Mouse (Mus musculus) midbrain, embryonic 12.5 days (tissue): ENCODE results near the gene Carnmt1. TPM values are rescaled to one million over a fixed set of nuclear protein-coding genes. Genes with fewer than 3 reads are reported as not detected.

Experiments used
- ATAC-seq: fragments of 200-750 bp; cut with Nextera tagmentation; 2 replicates; pipeline ENCODE4 v1.8.0; 2017; ENCODE audit warnings: low read depth, moderate TSS enrichment, moderate library complexity; ENCODE audit not compliant: low FRiP score
- H3K27ac ChIP-seq: fragments of 300-500 bp; sonication (generic); replicated peaks from 2 replicates; pipeline ENCODE4 v1.5.1; 2016; ENCODE audit warnings: mild to moderate bottlenecking
- H3K27me3 ChIP-seq: fragments of 300-500 bp; sonication (generic); 2 replicates; pipeline ENCODE4 v1.6.1; 2016; ENCODE audit warnings: mild to moderate bottlenecking
- H3K36me3 ChIP-seq: fragments of 300-500 bp; sonication (generic); 2 replicates; pipeline ENCODE4 v1.6.1; 2016
- H3K4me1 ChIP-seq: fragments of 300-500 bp; sonication (generic); 2 replicates; pipeline ENCODE4 v1.6.1; 2016
- H3K4me2 ChIP-seq: fragments of 300-500 bp; sonication (generic); replicated peaks from 2 replicates; pipeline ENCODE4 v1.6.1; 2016; ENCODE audit warnings: mild to moderate bottlenecking, moderate library complexity
- H3K4me3 ChIP-seq: fragments of 300-500 bp; sonication (generic); 2 replicates; pipeline ENCODE4 v1.5.1; 2016; ENCODE audit warnings: mild to moderate bottlenecking
- H3K9ac ChIP-seq: fragments of 300-500 bp; sonication (generic); replicated peaks from 2 replicates; pipeline ENCODE4 v1.6.1; 2016; ENCODE audit warnings: mild to moderate bottlenecking, moderate library complexity
- H3K9me3 ChIP-seq: fragments of 300-500 bp; sonication (generic); 2 replicates; pipeline ENCODE4 v1.6.1; 2016; ENCODE audit warnings: mild to moderate bottlenecking
- WGBS: fragments of 180-500 bp; shearing (Covaris S2); methylation state at CpG from one replicate; pipeline ENCODE4 v1.1.7; 2016; 5-methylcytosine and 5-hydroxymethylcytosine counted together
- polyA plus RNA-seq: library from polyadenylated mRNA; unstranded; fragments of >200 nt; fragmentation: Nextera tagmentation; extraction: Ambion mirVana; gene quantifications from 2 replicates; pipeline ENCODE4 v1.2.1, GENCODE M21; 2016

Gene Carnmt1
- polyA plus RNA-seq, 1 experiment from 2014 or later, result 25.3 TPM

DNA sequence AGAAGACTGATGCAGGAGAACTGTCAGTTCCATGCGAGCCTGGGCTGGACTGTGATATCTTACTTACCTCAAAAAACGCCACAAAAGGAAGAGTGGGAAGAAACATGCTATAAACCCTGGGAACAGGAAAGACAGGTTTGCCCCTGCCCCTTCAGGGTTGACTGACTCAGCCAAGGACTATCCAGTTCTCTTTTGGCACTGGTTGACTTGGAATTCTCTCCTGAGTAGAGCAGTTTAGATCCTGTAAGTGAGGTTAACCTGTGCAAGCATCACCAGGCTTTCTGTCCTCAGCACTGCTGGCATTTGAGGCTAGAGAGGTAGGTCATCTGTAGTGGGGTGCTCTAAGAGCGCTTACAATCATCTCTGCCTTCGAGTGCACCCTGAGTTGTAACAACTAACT, 12.1 kb upstream of the Carnmt1 start:
- whole genome bisulfite sequencing, result 70% methylated on average over 4 of the region's 4 CpGs
- Histone ChIP-seq H3K9ac (no peak overlapping the region), H3K9me3 (no peaks in the 10 kb centered on the region), H3K4me1 (no peaks in the 10 kb centered on the region), H3K27me3 (no peaks in the 10 kb centered on the region), H3K4me2 (no peak overlapping the region), H3K4me3 (no peak overlapping the region), H3K36me3 (no peaks in the 10 kb centered on the region), H3K27ac (no peak overlapping the region)
- no peak for ATAC-seq

DNA sequence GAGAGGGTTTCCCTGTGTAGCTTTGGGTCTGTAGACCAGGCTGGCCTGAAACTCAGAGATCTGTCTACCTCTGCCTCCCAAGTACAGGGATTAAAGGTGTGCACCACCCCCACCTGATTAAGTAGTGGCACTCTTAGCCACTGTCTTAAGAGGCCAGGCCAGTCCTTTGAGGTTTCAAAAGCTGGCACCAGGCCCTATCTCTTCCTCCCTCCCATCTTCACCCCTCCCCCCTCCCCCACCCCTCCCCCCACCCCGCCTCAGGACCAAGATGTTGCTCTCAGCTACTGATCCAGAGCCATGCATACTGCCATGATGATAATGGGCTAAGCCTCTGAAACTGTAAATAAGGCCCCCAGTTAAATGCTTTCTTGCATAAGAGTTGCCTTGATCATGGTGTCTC, 11.2 kb upstream of the Carnmt1 start:
- no peaks in the 10 kb centered on the region for H3K4me1 ChIP-seq
- H3K27me3 ChIP-seq, result no peaks in the 10 kb centered on the region
- WGBS, result no CpG with 5 or more reads among the region's 1 CpGs
- H3K4me2 ChIP-seq, result no peak overlapping the region
- no peak overlapping the region for H3K9ac ChIP-seq
- H3K9me3 ChIP-seq, result no peaks in the 10 kb centered on the region
- no peak for ATAC-seq
- no peaks in the 10 kb centered on the region for H3K36me3 ChIP-seq
- H3K4me3 ChIP-seq, result no peak overlapping the region
- no peak overlapping the region for H3K27ac ChIP-seq

- no peak for ATAC-seq
- 93% methylated on average over 3 of the region's 3 CpGs for WGBS
- Histone ChIP-seq H3K36me3 (no peaks in the 10 kb centered on the region), H3K27me3 (no peaks in the 10 kb centered on the region), H3K9ac (no peak overlapping the region), H3K27ac (no peak overlapping the region), H3K4me2 (no peak overlapping the region), H3K9me3 (no peaks in the 10 kb centered on the region), H3K4me3 (no peak overlapping the region), H3K4me1 (no peaks in the 10 kb centered on the region)
Observed at GRCm38 (mm10) chr19:18660466-18660865, 10.1 kb upstream of the Carnmt1 start.

GRCm38 (mm10) chr19:18661683-18662082, 8.9 kb upstream of the Carnmt1 start:
- 67% methylated on average over 1 of the region's 1 CpGs for WGBS
- Histone ChIP-seq H3K9ac (no peak overlapping the region), H3K27me3 (no peaks in the 10 kb centered on the region), H3K4me1 (no peaks in the 10 kb centered on the region), H3K4me2 (no peak overlapping the region), H3K36me3 (no peaks in the 10 kb centered on the region), H3K27ac (no peak overlapping the region), H3K4me3 (no peak overlapping the region), H3K9me3 (no peaks in the 10 kb centered on the region)
- ATAC-seq, result no peak

DNA sequence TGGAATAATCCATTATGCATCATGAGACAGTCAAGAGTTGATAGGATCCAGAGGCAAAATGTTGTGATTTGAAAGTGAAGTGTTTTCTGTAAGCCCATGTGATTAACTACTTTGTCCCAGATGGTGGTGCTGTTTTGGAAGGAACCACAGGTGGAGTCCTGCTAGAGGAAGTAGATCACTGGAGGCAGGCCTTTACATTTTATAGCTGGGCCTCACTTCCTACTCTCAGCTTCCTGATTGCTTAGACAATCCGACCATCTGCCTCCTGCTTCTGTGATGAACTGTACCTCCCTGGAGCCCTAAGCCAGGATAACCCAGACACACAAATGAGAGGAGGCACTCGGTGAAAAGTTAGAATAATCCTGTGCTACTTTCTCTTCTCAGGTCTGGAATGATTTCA, 6.7 kb upstream of the Carnmt1 start:
- H3K36me3 ChIP-seq, result no peaks in the 10 kb centered on the region
- 79% methylated on average over 2 of the region's 2 CpGs for WGBS
- H3K27me3 ChIP-seq, result no peaks in the 10 kb centered on the region
- H3K27ac ChIP-seq, result no peak overlapping the region
- H3K9ac ChIP-seq, result no peak overlapping the region
- H3K4me1 ChIP-seq, result no peaks in the 10 kb centered on the region
- no peak overlapping the region for H3K4me2 ChIP-seq
- H3K4me3 ChIP-seq, result no peak overlapping the region
- H3K9me3 ChIP-seq, result no peaks in the 10 kb centered on the region
- no peak for ATAC-seq

DNA sequence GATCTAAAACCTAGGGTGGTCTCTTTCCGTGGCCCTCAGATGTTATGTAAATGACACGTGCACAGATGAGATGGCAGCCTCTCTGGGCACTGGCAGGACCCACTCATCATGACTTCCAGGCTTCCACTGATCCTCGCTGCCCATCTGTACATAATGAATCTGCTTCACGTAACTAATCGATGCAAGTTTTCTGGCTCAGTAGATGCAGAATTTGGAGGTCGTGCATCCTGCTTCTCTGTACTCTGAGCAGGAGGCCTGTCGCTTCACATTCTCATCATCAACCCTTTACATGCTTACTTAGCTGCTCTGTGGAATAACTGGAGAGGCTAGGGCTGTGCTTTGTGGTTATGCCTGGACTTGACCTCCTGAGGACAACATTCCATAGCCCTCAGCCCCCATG, 3.6 kb upstream of the Carnmt1 start:
- no peak overlapping the region for H3K4me2 ChIP-seq
- no peak overlapping the region for H3K27ac ChIP-seq
- H3K27me3 ChIP-seq, result no peaks in the 10 kb centered on the region
- no peaks in the 10 kb centered on the region for H3K9me3 ChIP-seq
- H3K36me3 ChIP-seq, result no peaks in the 10 kb centered on the region
- no peak overlapping the region for H3K4me3 ChIP-seq
- no peak for ATAC-seq
- no peak overlapping the region for H3K9ac ChIP-seq
- WGBS, result 74% methylated on average over 7 of the region's 7 CpGs
- H3K4me1 ChIP-seq, result peaks cover 5% of the 10 kb centered on the region

- Histone ChIP-seq H3K4me1 (peaks cover 21% of the 10 kb centered on the region), H3K9ac (no peak overlapping the region), H3K27ac (no peak overlapping the region), H3K4me2 (no peak overlapping the region), H3K36me3 (no peaks in the 10 kb centered on the region), H3K4me3 (no peak overlapping the region), H3K9me3 (no peaks in the 10 kb centered on the region), H3K27me3 (no peaks in the 10 kb centered on the region)
- ATAC-seq, result no peak
- 69% methylated on average over 7 of the region's 7 CpGs for WGBS
Observed at GRCm38 (mm10) chr19:18669551-18669950, 1.0 kb upstream of the Carnmt1 start.

- WGBS, result under 1% methylated on average over 56 of the region's 64 CpGs
- peak; percentile 73 for ATAC-seq
- peak overlapping the region; percentile 81 for H3K9ac ChIP-seq
- no peaks in the 10 kb centered on the region for H3K9me3 ChIP-seq
- peaks cover 21% of the 10 kb centered on the region for H3K4me1 ChIP-seq
- peak overlapping the region; percentile 77 for H3K27ac ChIP-seq
- H3K36me3 ChIP-seq, result no peaks in the 10 kb centered on the region
- peak overlapping the region; percentile 81 for H3K4me3 ChIP-seq
- peak overlapping the region; percentile 74 for H3K4me2 ChIP-seq
- no peaks in the 10 kb centered on the region for H3K27me3 ChIP-seq
Observed at GRCm38 (mm10) chr19:18671056-18671741, 635 bp downstream of the Carnmt1 start.

DNA sequence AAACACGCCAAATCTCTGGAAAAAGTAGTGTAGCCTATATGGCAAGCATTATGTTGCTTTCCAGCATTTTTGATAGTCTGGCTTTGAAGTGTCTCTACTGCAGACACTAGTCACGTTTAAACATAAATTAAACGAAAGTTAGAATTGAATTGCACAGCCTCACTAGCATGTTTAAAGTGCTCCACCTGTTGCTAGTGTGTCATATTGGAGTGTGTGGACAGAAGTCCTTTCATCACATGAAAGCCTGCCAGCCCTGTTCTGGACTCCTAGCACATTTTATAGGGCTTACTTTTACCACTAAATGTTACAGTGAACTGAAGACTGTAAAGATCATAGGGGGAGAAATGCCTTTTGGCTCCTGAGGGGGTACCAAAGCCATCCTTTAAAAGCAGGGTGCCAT, 1.9 kb downstream of the Carnmt1 start:
- 0 out of 2 replicates have a peak overlapping the region, but pooled peaks have one; percentile 2 for H3K4me3 ChIP-seq
- 76% methylated on average over 3 of the region's 3 CpGs for WGBS
- no peak overlapping the region for H3K27ac ChIP-seq
- no peaks in the 10 kb centered on the region for H3K36me3 ChIP-seq
- no peak overlapping the region for H3K9ac ChIP-seq
- H3K9me3 ChIP-seq, result no peaks in the 10 kb centered on the region
- peak overlapping the region; percentile 74 for H3K4me2 ChIP-seq
- no peaks in the 10 kb centered on the region for H3K27me3 ChIP-seq
- ATAC-seq, result no peak
- peaks cover 21% of the 10 kb centered on the region for H3K4me1 ChIP-seq

DNA sequence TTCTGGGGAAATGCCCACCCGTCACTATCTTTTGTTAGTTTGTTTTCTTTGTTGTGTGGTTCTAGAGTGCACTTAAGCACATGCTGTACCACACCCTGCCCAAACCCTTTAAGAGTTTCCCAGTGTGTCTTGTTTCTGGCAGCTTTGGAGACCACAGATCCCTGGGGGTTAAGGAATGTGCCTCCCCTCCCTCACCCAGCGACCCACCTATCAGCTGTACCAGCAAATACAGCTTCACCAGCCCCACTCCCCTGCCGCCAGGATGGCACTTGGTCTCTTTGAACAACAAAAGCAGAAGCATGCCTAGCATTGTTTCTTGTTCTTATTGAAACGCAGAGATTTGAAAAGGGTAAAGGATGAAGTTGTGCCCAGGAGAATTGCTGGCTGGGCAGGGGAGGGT, 2.6 kb downstream of the Carnmt1 start:
- H3K9ac ChIP-seq, result 0 out of 2 replicates have a peak overlapping the region, but pooled peaks have one; percentile 28
- H3K9me3 ChIP-seq, result no peaks in the 10 kb centered on the region
- H3K36me3 ChIP-seq, result no peaks in the 10 kb centered on the region
- H3K4me2 ChIP-seq, result peak overlapping the region; percentile 74
- H3K4me1 ChIP-seq, result peaks cover 21% of the 10 kb centered on the region
- no peak overlapping the region for H3K27ac ChIP-seq
- no peaks in the 10 kb centered on the region for H3K27me3 ChIP-seq
- peak overlapping the region; percentile 5; the same call in 1 of the 2 replicates for H3K4me3 ChIP-seq
- ATAC-seq, result no peak
- 6% methylated on average over 4 of the region's 4 CpGs for WGBS

GRCm38 (mm10) chr19:18682142-18682541, 11.6 kb downstream of the Carnmt1 start:
- 80% methylated on average over 4 of the region's 4 CpGs for WGBS
- no peaks in the 10 kb centered on the region for H3K9me3 ChIP-seq
- no peak overlapping the region for H3K4me3 ChIP-seq
- no peak overlapping the region for H3K27ac ChIP-seq
- ATAC-seq, result no peak
- H3K4me1 ChIP-seq, result no peaks in the 10 kb centered on the region
- no peak overlapping the region for H3K9ac ChIP-seq
- no peaks in the 10 kb centered on the region for H3K27me3 ChIP-seq
- H3K36me3 ChIP-seq, result peaks cover 10% of the 10 kb centered on the region
- H3K4me2 ChIP-seq, result no peak overlapping the region

GRCm38 (mm10) chr19:18687556-18687955, 17.0 kb downstream of the Carnmt1 start:
- peak; percentile 38; the same call in 1 of the 2 replicates for ATAC-seq
- H3K4me2 ChIP-seq, result no peak overlapping the region
- H3K4me1 ChIP-seq, result no peaks in the 10 kb centered on the region
- no peaks in the 10 kb centered on the region for H3K9me3 ChIP-seq
- H3K9ac ChIP-seq, result no peak overlapping the region
- no peak overlapping the region for H3K27ac ChIP-seq
- no peaks in the 10 kb centered on the region for H3K36me3 ChIP-seq
- WGBS, result 74% methylated on average over 3 of the region's 3 CpGs
- no peaks in the 10 kb centered on the region for H3K27me3 ChIP-seq
- H3K4me3 ChIP-seq, result no peak overlapping the region

GRCm38 (mm10) chr19:18692176-18692575, 21.6 kb downstream of the Carnmt1 start:
- H3K36me3 ChIP-seq, result peaks cover 9% of the 10 kb centered on the region
- 90% methylated on average over 3 of the region's 3 CpGs for WGBS
- H3K4me2 ChIP-seq, result no peak overlapping the region
- H3K9ac ChIP-seq, result no peak overlapping the region
- H3K4me1 ChIP-seq, result no peaks in the 10 kb centered on the region
- no peaks in the 10 kb centered on the region for H3K27me3 ChIP-seq
- H3K4me3 ChIP-seq, result no peak overlapping the region
- no peaks in the 10 kb centered on the region for H3K9me3 ChIP-seq
- no peak for ATAC-seq
- H3K27ac ChIP-seq, result no peak overlapping the region
